Mouse (Mus musculus) ES-E14 (cell line): ENCODE results near the gene Snrpe. TPM values are rescaled to one million over a fixed set of nuclear protein-coding genes. Genes with fewer than 3 reads are reported as not detected.

ENCODE experiments used
- DNase-seq: peaks from one replicate; pipeline ENCODE4 v3.0.0-alpha.2; 2013; ENCODE audit warnings: low read depth, low spot score
- H3K27ac ChIP-seq: 2 replicates; pipeline ENCODE4 v1.5.1; 2012; ENCODE audit warnings: low read depth, mild to moderate bottlenecking, low read length, moderate library complexity, mixed read lengths; ENCODE audit not compliant: poor library complexity, insufficient read depth, severe bottlenecking
- H3K36me3 ChIP-seq: 2 replicates; pipeline ENCODE4 v1.6.1; 2012; ENCODE audit warnings: mild to moderate bottlenecking, low read length, moderate library complexity, mixed read lengths; ENCODE audit not compliant: control insufficient read depth, poor library complexity, insufficient read depth, severe bottlenecking
- H3K4me1 ChIP-seq, 2 experiments: fragments of 150-350 bp in 1 of 2; sonication (generic) in 1 of 2; 2 replicates each; pipeline ENCODE4 v1.6.1; 2012; ENCODE audit warnings: low read length in 2 of 2, mild to moderate bottlenecking in 1 of 2, mixed read lengths in 1 of 2; ENCODE audit not compliant: control insufficient read depth in 2 of 2, insufficient read depth in 2 of 2, poor library complexity in 1 of 2
- H3K4me3 ChIP-seq, 2 experiments: fragments of 150-350 bp in 1 of 2; sonication (generic) in 1 of 2; 2 replicates each; pipeline ENCODE4 v1.5.1; 2012; ENCODE audit warnings: low read length in 2 of 2, low read depth in 1 of 2, mild to moderate bottlenecking in 1 of 2, mixed read lengths in 1 of 2; ENCODE audit not compliant: insufficient read depth in 1 of 2, poor library complexity in 1 of 2, severe bottlenecking in 1 of 2
- H3K9ac ChIP-seq: 2 replicates; pipeline ENCODE4 v1.6.1; 2012; ENCODE audit warnings: low read depth, mild to moderate bottlenecking, low read length, mixed read lengths; ENCODE audit not compliant: poor library complexity, insufficient read depth, severe bottlenecking
- H3K9me3 ChIP-seq: fragments of 150-350 bp; sonication (generic); 2 replicates; pipeline ENCODE4 v1.6.1; 2012; ENCODE audit warnings: low read depth, mild to moderate bottlenecking, low read length; ENCODE audit not compliant: control insufficient read depth, insufficient read depth
- CHD2 ChIP-seq: IDR thresholded peaks from 2 replicates; pipeline ENCODE4 v1.6.1; 2014; ENCODE audit warnings: mild to moderate bottlenecking, low read depth, low read length, inconsistent platforms
- HCFC1 ChIP-seq: IDR thresholded peaks from 2 replicates; pipeline ENCODE4 v1.6.1; 2012; ENCODE audit warnings: low read length, inconsistent platforms, borderline replicate concordance; ENCODE audit not compliant: insufficient read depth
- MAFK ChIP-seq: IDR thresholded peaks from 2 replicates; pipeline ENCODE4 v1.6.1; 2014; ENCODE audit warnings: mild to moderate bottlenecking, low read depth, low read length, inconsistent platforms; ENCODE audit not compliant: insufficient read depth
- ZC3H11A ChIP-seq: IDR thresholded peaks from 2 replicates; pipeline ENCODE4 v1.6.1; 2012; ENCODE audit warnings: low read depth, mild to moderate bottlenecking, inconsistent platforms, low read length, borderline replicate concordance
- ZNF384 ChIP-seq: IDR thresholded peaks from 2 replicates; pipeline ENCODE4 v1.6.1; 2012; ENCODE audit warnings: low read depth, low read length, inconsistent platforms
- in situ Hi-C, 2 experiments: fragments of 600-800 bp; cut with MboI; formaldehyde crosslinking; loops; one replicate each; pipeline ENCODE4 v1.15.1; 2025; ENCODE audit warnings: low sequenced_read_pairs in 2 of 2, inconsistent platforms in 1 of 2; ENCODE audit not compliant: unreplicated experiment in 2 of 2
- total RNA-seq: library from RNA; depleted of rRNA; stranded (reverse); fragments of 300-350 nt; gene quantifications from 2 replicates; pipeline ENCODE4 v1.2.3, GENCODE M21; 2012

Snrpe gene
- total RNA-seq, 1 experiment, result 576 TPM

DNA sequence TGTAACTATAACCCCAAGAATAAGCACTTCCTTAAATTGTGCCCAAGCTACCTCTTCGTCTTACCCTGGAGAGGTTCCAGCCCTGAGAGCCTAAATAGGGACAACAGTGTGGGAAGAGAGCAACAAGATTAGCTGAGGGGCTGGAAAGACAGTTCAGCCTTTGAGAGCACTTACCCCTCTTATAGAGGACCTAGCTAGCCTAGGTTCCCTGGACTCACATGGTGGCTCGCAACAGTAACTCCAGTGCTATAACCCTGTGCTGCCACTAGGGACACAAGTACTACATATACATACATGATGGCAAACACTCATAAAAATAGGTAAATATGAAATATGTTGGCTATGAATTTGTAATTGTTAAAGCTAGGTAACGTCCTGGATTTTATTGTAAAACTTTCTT lies 3.7 kb upstream of the Snrpe start:
- peak; percentile 31 for DNase-seq
- in situ Hi-C loops, result loop anchor here (25.0 kb wide), 2 partner anchors 227 to 452 kb away; partner anchors contain the start of gene Plekha6 (in 1 of the 2)
- Histone ChIP-seq H3K4me3 (no peak overlapping the region), H3K27ac (no peak overlapping the region), H3K4me1 (peaks cover 0 to 2% of the 10 kb centered on the region in 2 experiments; a peak in 1 of 4 replicates), H3K36me3 (0 out of 2 replicates have a peak, but pooled peaks cover 2% of the 10 kb centered on the region), H3K9ac (no peak overlapping the region), H3K9me3 (no peaks in the 10 kb centered on the region)
- TF ChIP-seq HCFC1, result no peak
- TF ChIP-seq CHD2, result no peak
- TF ChIP-seq ZC3H11A, result no peak
- no peak for TF ChIP-seq MAFK
- no peak for TF ChIP-seq ZNF384

- peaks cover 12% of the 10 kb centered on the region for H3K36me3 ChIP-seq
- DNase-seq, result no peak
- peaks cover 0 to 2% of the 10 kb centered on the region in 2 experiments; a peak in 1 of 4 replicates for H3K4me1 ChIP-seq
- no peak for TF ChIP-seq MAFK
- TF ChIP-seq CHD2, result no peak
- TF ChIP-seq ZC3H11A, result no peak
- TF ChIP-seq ZNF384, result no peak
- no peak for TF ChIP-seq HCFC1
- no peaks in the 10 kb centered on the region for H3K9me3 ChIP-seq
- in situ Hi-C loops, result loop anchor here (25.0 kb wide), 2 partner anchors 224 to 449 kb away; partner anchors contain the start of gene Plekha6 (in 1 of the 2)
- H3K9ac ChIP-seq, result no peak overlapping the region
- no peak overlapping the region for H3K27ac ChIP-seq
- H3K4me3 ChIP-seq, result no peak overlapping the region
Measured at GRCm38 (mm10) chr1:133611436-133611835, 1.3 kb upstream of the Snrpe start.

DNA sequence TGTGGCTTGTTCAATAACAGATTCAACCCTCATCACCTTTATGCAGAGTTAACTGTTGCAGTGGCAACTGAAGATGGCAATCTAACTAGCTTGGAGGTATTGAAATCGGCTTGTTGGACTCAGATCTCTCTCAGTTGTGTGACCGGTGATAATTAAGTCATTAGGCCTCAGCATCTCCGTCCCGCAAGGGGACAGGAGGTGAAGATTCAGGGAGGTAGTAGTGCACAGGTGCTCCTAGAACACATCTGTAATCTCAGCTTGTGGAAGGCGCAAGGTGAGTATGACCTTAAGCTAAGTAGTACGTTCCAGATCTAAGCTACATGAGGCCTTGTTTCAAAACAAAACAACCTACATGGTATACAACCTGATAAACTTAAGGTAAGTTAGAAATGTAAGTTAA lies 510 bp upstream of the Snrpe start:
- no peaks in the 10 kb centered on the region for H3K9me3 ChIP-seq
- peak overlapping the region in 1 of 2 experiments; percentile 95; a peak in 2 of 4 replicates for H3K4me3 ChIP-seq
- peak overlapping the region; percentile 54; the same call in 1 of the 2 replicates for H3K9ac ChIP-seq
- no peak for DNase-seq
- TF ChIP-seq HCFC1, result no peak
- TF ChIP-seq ZNF384, result no peak
- no peak for TF ChIP-seq MAFK
- TF ChIP-seq ZC3H11A, result no peak
- TF ChIP-seq CHD2, result no peak
- peaks cover 0 to 2% of the 10 kb centered on the region in 2 experiments; a peak in 1 of 4 replicates for H3K4me1 ChIP-seq
- H3K27ac ChIP-seq, result no peak overlapping the region
- peaks cover 17% of the 10 kb centered on the region for H3K36me3 ChIP-seq
- in situ Hi-C loops, result loop anchor here (25.0 kb wide), 2 partner anchors 223 to 448 kb away; partner anchors contain the start of gene Plekha6 (in 1 of the 2)

- no peaks in the 10 kb centered on the region for H3K9me3 ChIP-seq
- H3K27ac ChIP-seq, result no peak overlapping the region
- in situ Hi-C loops, result loop anchor here (25.0 kb wide), 2 partner anchors 216 to 441 kb away; partner anchors contain the start of gene Plekha6 (in 1 of the 2)
- TF ChIP-seq HCFC1 (no peak), CHD2 (no peak), ZNF384 (no peak), MAFK (no peak), ZC3H11A (no peak)
- peaks cover 44% of the 10 kb centered on the region for H3K36me3 ChIP-seq
- H3K4me1 ChIP-seq, result peaks cover 2 to 3% of the 10 kb centered on the region in 2 experiments; a peak in 2 of 4 replicates
- no peak overlapping the region for H3K9ac ChIP-seq
- no peak overlapping the region for H3K4me3 ChIP-seq
- DNase-seq, result no peak
Measured at GRCm38 (mm10) chr1:133603174-133603573, 6.9 kb downstream of the Snrpe start.
